Mouse (Mus musculus): Measurements from ENCODE around the gene Gm5460. TPM values are rescaled to one million over a fixed set of nuclear protein-coding genes. Genes with fewer than 3 reads are reported as not detected.

The Gm5460 gene
- polyA plus RNA-seq, 1 experiment from 2014 or later, result not detected

- Histone ChIP-seq H3K9me3 (no peaks in the 10 kb centered on the region), H3K27me3 (0 out of 2 replicates have a peak, but pooled peaks cover 6% of the 10 kb centered on the region), H3K4me2 (0 out of 2 replicates have a peak overlapping the region, but pooled peaks have one; percentile 8), H3K4me1 (0 out of 2 replicates have a peak, but pooled peaks cover 3% of the 10 kb centered on the region), H3K9ac (no peak overlapping the region), H3K27ac (no peak overlapping the region), H3K36me3 (replicated peaks) (no peaks in the 10 kb centered on the region), H3K4me3 (replicated peaks) (no peak overlapping the region)
- 11% methylated on average over 11 of the region's 11 CpGs for WGBS
- peak; percentile 87 for ATAC-seq (ENCODE audit: low FRiP score)
Observed at GRCm38 (mm10) chr14:34080321-34080997, 63.9 kb downstream of the Gm5460 start.

- 0 out of 2 replicates have a peak, but pooled peaks cover 6% of the 10 kb centered on the region for H3K27me3 ChIP-seq
- H3K4me3 ChIP-seq (replicated peaks), result no peak within 1 kb of the TSS
- 76% methylated on average over 4 of the region's 4 CpGs for WGBS
Observed at GRCm38 (mm10) chr14:34085731-34086130, 69.2 kb downstream of the Gm5460 start, which contains the start of gene Anxa8. Anxa8 (plus strand) TSS chr14:34085981.

GRCm38 (mm10) chr14:34086806-34087205, 70.2 kb downstream of the Gm5460 start:
- Histone ChIP-seq H3K4me1 (no peaks in the 10 kb centered on the region), H3K36me3 (replicated peaks) (no peaks in the 10 kb centered on the region), H3K9me3 (no peaks in the 10 kb centered on the region), H3K4me2 (no peak overlapping the region), H3K27ac (no peak overlapping the region), H3K4me3 (replicated peaks) (no peak overlapping the region), H3K9ac (no peak overlapping the region), H3K27me3 (0 out of 2 replicates have a peak, but pooled peaks cover 3% of the 10 kb centered on the region)
- ATAC-seq (ENCODE audit: low FRiP score), result no peak
- 79% methylated on average over 3 of the region's 4 CpGs for whole genome bisulfite sequencing

More at GRCm38 (mm10) chr14:34085731-34086130, 69.2 kb downstream of the Gm5460 start, which contains the start of gene Anxa8:
- no peak for ATAC-seq (ENCODE audit: low FRiP score)
- Histone ChIP-seq H3K9me3 (no peaks in the 10 kb centered on the region), H3K36me3 (replicated peaks) (no peaks in the 10 kb centered on the region), H3K4me2 (no peak within 1 kb of the TSS), H3K27ac (no peak within 1 kb of the TSS), H3K9ac (no peak within 1 kb of the TSS), H3K4me1 (no peaks in the 10 kb centered on the region)

DNA sequence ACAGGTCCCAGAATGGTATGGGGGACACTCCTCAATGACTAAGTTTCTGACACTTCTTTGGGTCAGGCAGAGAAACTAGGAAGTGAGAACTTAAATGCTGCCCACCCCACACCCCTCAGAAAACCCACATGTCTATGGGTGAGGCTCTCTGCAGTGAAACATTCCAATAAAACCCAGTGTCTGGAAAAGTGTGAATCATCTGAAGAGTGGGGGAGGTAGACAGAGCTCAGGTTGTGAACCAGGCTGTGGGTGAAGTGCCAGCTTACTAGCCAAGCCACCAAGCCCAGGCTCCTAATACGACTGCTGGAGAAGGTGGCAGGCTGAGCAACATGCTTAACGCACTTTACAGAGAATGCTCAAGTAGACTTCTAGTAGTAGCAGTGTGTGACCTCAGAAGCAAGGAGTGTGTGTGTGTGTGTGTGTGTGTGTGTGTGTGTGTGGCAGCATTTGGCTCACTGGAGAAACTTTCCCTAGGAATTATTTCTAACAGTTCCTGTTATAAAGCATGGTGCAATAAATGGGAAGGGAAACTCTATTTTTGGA, 71.4 kb downstream of the Gm5460 start:
- Histone ChIP-seq H3K36me3 (replicated peaks) (no peaks in the 10 kb centered on the region), H3K27me3 (0 out of 2 replicates have a peak, but pooled peaks cover 3% of the 10 kb centered on the region), H3K27ac (no peak overlapping the region), H3K4me2 (no peak overlapping the region), H3K4me1 (no peaks in the 10 kb centered on the region), H3K4me3 (replicated peaks) (no peak overlapping the region), H3K9ac (no peak overlapping the region), H3K9me3 (no peaks in the 10 kb centered on the region)
- no peak for ATAC-seq (ENCODE audit: low FRiP score)
- 78% methylated on average over 2 of the region's 2 CpGs for WGBS

DNA sequence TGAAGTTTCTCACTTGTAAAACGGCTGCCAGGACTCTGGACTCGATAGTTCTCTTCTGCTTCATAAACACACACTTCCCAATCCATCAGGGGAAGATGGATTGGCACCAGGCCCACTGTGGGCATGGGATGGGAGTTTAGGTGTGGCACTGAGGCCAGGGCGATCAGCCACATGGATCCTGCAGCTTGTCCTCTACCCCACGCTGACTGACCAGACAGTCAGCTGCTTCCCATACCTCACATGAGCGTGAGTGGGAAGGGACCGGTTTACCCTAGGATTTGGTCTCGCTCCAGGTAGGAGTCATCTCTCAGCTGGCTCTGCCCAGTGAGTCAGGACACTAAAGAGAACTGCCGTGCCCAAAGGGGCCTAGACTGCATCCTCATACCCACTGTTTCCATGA, 73.2 kb downstream of the Gm5460 start:
- no peaks in the 10 kb centered on the region for H3K9me3 ChIP-seq
- no peak overlapping the region for H3K4me3 ChIP-seq (replicated peaks)
- H3K4me2 ChIP-seq, result no peak overlapping the region
- no peak overlapping the region for H3K27ac ChIP-seq
- WGBS, result 90% methylated on average over 8 of the region's 8 CpGs
- no peaks in the 10 kb centered on the region for H3K36me3 ChIP-seq (replicated peaks)
- H3K4me1 ChIP-seq, result no peaks in the 10 kb centered on the region
- no peak for ATAC-seq (ENCODE audit: low FRiP score)
- H3K27me3 ChIP-seq, result no peaks in the 10 kb centered on the region
- no peak overlapping the region for H3K9ac ChIP-seq

DNA sequence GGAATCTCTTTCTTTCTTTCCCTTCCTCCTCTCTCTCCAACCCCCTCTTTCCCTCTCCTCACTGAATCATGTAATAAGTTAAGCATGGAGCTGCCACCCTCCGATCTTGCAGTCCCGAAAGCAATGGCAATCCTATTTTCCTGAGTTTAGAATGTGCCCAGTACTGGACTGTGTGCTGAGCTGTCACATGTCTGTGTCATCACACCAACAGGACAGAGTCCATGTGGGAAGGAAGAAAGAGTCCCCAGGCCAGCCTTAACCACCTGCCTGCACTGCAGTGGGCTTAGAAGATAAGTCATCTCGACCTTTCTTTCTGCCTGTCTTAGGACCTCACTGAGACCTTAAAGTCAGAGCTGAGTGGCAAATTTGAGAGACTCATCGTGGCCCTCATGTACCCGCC, 74.9 kb downstream of the Gm5460 start:
- H3K4me1 ChIP-seq, result no peaks in the 10 kb centered on the region
- no peak overlapping the region for H3K4me2 ChIP-seq
- H3K9me3 ChIP-seq, result no peaks in the 10 kb centered on the region
- ATAC-seq (ENCODE audit: low FRiP score), result no peak
- H3K4me3 ChIP-seq (replicated peaks), result no peak overlapping the region
- H3K36me3 ChIP-seq (replicated peaks), result no peaks in the 10 kb centered on the region
- WGBS, result 88% methylated on average over 5 of the region's 5 CpGs
- H3K27me3 ChIP-seq, result no peaks in the 10 kb centered on the region
- H3K27ac ChIP-seq, result no peak overlapping the region
- H3K9ac ChIP-seq, result no peak overlapping the region

- Histone ChIP-seq H3K27me3 (no peaks in the 10 kb centered on the region), H3K9me3 (no peaks in the 10 kb centered on the region), H3K27ac (no peak overlapping the region), H3K36me3 (replicated peaks) (no peaks in the 10 kb centered on the region), H3K4me2 (no peak overlapping the region), H3K4me3 (replicated peaks) (no peak overlapping the region), H3K9ac (no peak overlapping the region), H3K4me1 (no peaks in the 10 kb centered on the region)
- 80% methylated on average over 1 of the region's 1 CpGs for WGBS
- no peak for ATAC-seq (ENCODE audit: low FRiP score)
Observed at GRCm38 (mm10) chr14:34092856-34093255, 76.3 kb downstream of the Gm5460 start.

DNA sequence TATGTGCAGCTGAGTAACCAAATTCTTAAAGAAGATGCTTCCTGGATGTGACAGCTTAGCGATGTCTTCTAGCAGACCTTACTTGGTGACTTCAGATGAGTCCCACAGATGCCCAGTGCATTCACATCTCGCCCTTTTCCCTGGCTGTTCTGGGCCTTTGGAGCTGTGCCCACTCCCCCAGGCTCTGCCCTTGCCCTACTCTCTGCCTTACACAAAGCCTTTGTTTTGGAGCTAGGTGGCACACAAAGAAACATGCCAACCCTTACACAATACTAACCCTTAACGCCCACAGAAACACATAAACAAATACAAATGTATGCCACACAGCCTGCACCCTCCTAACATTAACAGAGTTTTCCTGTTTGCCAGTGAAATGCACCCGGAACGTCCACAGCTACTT, 79.6 kb downstream of the Gm5460 start:
- 75% methylated on average over 5 of the region's 5 CpGs for WGBS
- Histone ChIP-seq H3K9ac (no peak overlapping the region), H3K4me1 (no peaks in the 10 kb centered on the region), H3K27ac (no peak overlapping the region), H3K27me3 (no peaks in the 10 kb centered on the region), H3K36me3 (replicated peaks) (no peaks in the 10 kb centered on the region), H3K4me3 (replicated peaks) (no peak overlapping the region), H3K9me3 (no peaks in the 10 kb centered on the region), H3K4me2 (no peak overlapping the region)
- ATAC-seq (ENCODE audit: low FRiP score), result no peak

Other genes with a start within 250 kb of the Gm5460 start
- 1.7 and 2.5 TPM in 2 replicates for gene Gdf10, start 93.2 kb upstream of the Gm5460 start, polyA plus RNA-seq (2016; fragmentation: Nextera tagmentation; extraction: Ambion mirVana)
- gene Gdf2, start 75.7 kb upstream of the Gm5460 start, polyA plus RNA-seq (2016; fragmentation: Nextera tagmentation; extraction: Ambion mirVana), result not detected in 2 replicates
- gene Rbp3, start 62.8 kb upstream of the Gm5460 start, polyA plus RNA-seq (2016; fragmentation: Nextera tagmentation; extraction: Ambion mirVana), result not detected in 2 replicates
- gene Zfp488, start 38.0 kb upstream of the Gm5460 start, polyA plus RNA-seq (2016; fragmentation: Nextera tagmentation; extraction: Ambion mirVana), result 0.09 and 0.10 TPM in 2 replicates
- gene Gm30083, start 1.6 kb upstream of the Gm5460 start, polyA plus RNA-seq (2016; fragmentation: Nextera tagmentation; extraction: Ambion mirVana), result not detected in 2 replicates
- gene Antxrl, start 35.9 kb downstream of the Gm5460 start, polyA plus RNA-seq (2016; fragmentation: Nextera tagmentation; extraction: Ambion mirVana), result not detected in 2 replicates
- gene Anxa8, start 69.2 kb downstream of the Gm5460 start, polyA plus RNA-seq (2016; fragmentation: Nextera tagmentation; extraction: Ambion mirVana), result 0.24 and 0.61 TPM in 2 replicates
- gene A630023A22Rik, start 86.0 kb downstream of the Gm5460 start, polyA plus RNA-seq (2016; fragmentation: Nextera tagmentation; extraction: Ambion mirVana), result not detected in 2 replicates
- gene Npy4r, start 135.7 kb downstream of the Gm5460 start, polyA plus RNA-seq (2016; fragmentation: Nextera tagmentation; extraction: Ambion mirVana), result 0.05 TPM in 1 of 2 replicates, not detected in the other
- 2.2 and 2.5 TPM in 2 replicates for gene Gprin2, start 184.9 kb downstream of the Gm5460 start, polyA plus RNA-seq (2016; fragmentation: Nextera tagmentation; extraction: Ambion mirVana)
- 0.13 and 0.27 TPM in 2 replicates for gene Syt15, start 202.8 kb downstream of the Gm5460 start, polyA plus RNA-seq (2016; fragmentation: Nextera tagmentation; extraction: Ambion mirVana)